Mouse (Mus musculus) MEL (cell line): ENCODE data around the gene Alpk1. TPM values are rescaled to one million over a fixed set of nuclear protein-coding genes. Genes with fewer than 3 reads are reported as not detected.

Source experiments
- DNase-seq: peaks from one replicate; pipeline ENCODE4 v3.0.0; 2011; ENCODE audit warnings: low read depth, low spot score
- H3K27ac ChIP-seq: 2 replicates; pipeline ENCODE4 v1.5.1; 2012; ENCODE audit warnings: low read depth, mild to moderate bottlenecking, control low read depth, low read length, moderate library complexity; ENCODE audit not compliant: control insufficient read depth
- H3K27me3 ChIP-seq, 2 experiments: fragments of 150-350 bp in 1 of 2; sonication (generic) in 1 of 2; 2 replicates each; pipeline ENCODE4 v1.6.1; 2012; ENCODE audit warnings: low read length in 2 of 2, mild to moderate bottlenecking in 2 of 2, improper control_type of control experiment in 1 of 2, moderate library complexity in 1 of 2; ENCODE audit not compliant: insufficient read depth in 2 of 2, control insufficient read depth in 1 of 2
- H3K36me3 ChIP-seq, 2 experiments: 2 replicates each; pipeline ENCODE4 v1.6.1; 2012 to 2014; ENCODE audit warnings: low read length in 2 of 2, improper control_type of control experiment in 1 of 2, inconsistent platforms in 1 of 2, mild to moderate bottlenecking in 1 of 2; ENCODE audit not compliant: insufficient read depth in 2 of 2, control insufficient read depth in 1 of 2
- H3K4me1 ChIP-seq, 2 experiments: fragments of 150-350 bp in 1 of 2; sonication (generic) in 1 of 2; 2 replicates each; pipeline ENCODE4 v1.6.1; 2012; ENCODE audit warnings: low read length in 2 of 2, improper control_type of control experiment in 1 of 2, mild to moderate bottlenecking in 1 of 2; ENCODE audit not compliant: insufficient read depth in 2 of 2, control insufficient read depth in 1 of 2
- H3K4me3 ChIP-seq, 2 experiments: fragments of 150-350 bp in 1 of 2; sonication (generic) in 1 of 2; 2 replicates each; pipeline ENCODE4 v1.5.1; 2012; ENCODE audit warnings: low read depth in 2 of 2, low read length in 2 of 2, mild to moderate bottlenecking in 2 of 2, moderate library complexity in 2 of 2, control low read depth in 1 of 2, improper control_type of control experiment in 1 of 2; ENCODE audit not compliant: control insufficient read depth in 1 of 2, insufficient read depth in 1 of 2
- H3K79me2 ChIP-seq: 2 replicates; pipeline ENCODE4 v1.6.1; 2012; ENCODE audit warnings: mild to moderate bottlenecking, low read length, moderate library complexity; ENCODE audit not compliant: control insufficient read depth, poor library complexity, insufficient read depth
- H3K9ac ChIP-seq: 2 replicates; pipeline ENCODE4 v1.6.1; 2012; ENCODE audit warnings: low read depth, mild to moderate bottlenecking, control low read depth, low read length, moderate library complexity; ENCODE audit not compliant: control insufficient read depth, poor library complexity, severe bottlenecking
- H3K9me3 ChIP-seq: fragments of 150-350 bp; sonication (generic); replicated peaks from 2 replicates; pipeline ENCODE4 v1.6.1; 2012; ENCODE audit warnings: mild to moderate bottlenecking, low read length, improper control_type of control experiment, moderate library complexity; ENCODE audit not compliant: insufficient read depth
- CHD2 ChIP-seq: IDR thresholded peaks from 2 replicates; pipeline ENCODE4 v1.6.1; 2011; ENCODE audit warnings: low read length, improper control_type of control experiment
- ELF1 ChIP-seq: IDR thresholded peaks from 2 replicates; pipeline ENCODE4 v1.6.1; 2014; ENCODE audit warnings: low read depth, mild to moderate bottlenecking, inconsistent platforms, low read length, improper control_type of control experiment, moderate library complexity
- GABPA ChIP-seq: IDR thresholded peaks from 2 replicates; pipeline ENCODE4 v1.6.1; 2012; ENCODE audit warnings: low read depth, mild to moderate bottlenecking, inconsistent platforms, low read length, improper control_type of control experiment, moderate library complexity
- HCFC1 ChIP-seq: IDR thresholded peaks from 2 replicates; pipeline ENCODE4 v1.6.1; 2012; ENCODE audit warnings: low read depth, mild to moderate bottlenecking, inconsistent platforms, low read length, improper control_type of control experiment, moderate library complexity
- MAFK ChIP-seq: IDR thresholded peaks from 2 replicates; pipeline ENCODE4 v1.6.1; 2011; ENCODE audit warnings: low read depth, mild to moderate bottlenecking, low read length, improper control_type of control experiment, borderline replicate concordance
- MAZ ChIP-seq: IDR thresholded peaks from 2 replicates; pipeline ENCODE4 v1.6.1; 2012; ENCODE audit warnings: low read depth, mild to moderate bottlenecking, inconsistent platforms, low read length, improper control_type of control experiment
- MYB ChIP-seq: IDR thresholded peaks from 2 replicates; pipeline ENCODE4 v1.6.1; 2011; ENCODE audit warnings: mild to moderate bottlenecking, low read depth, low read length, improper control_type of control experiment
- MYC ChIP-seq: IDR thresholded peaks from 2 replicates; pipeline ENCODE4 v1.6.1; 2011; ENCODE audit warnings: low read depth, mild to moderate bottlenecking, low read length, improper control_type of control experiment, moderate library complexity
- NELFE ChIP-seq: IDR thresholded peaks from 2 replicates; pipeline ENCODE4 v1.6.1; 2011; ENCODE audit warnings: low read depth, low read length, improper control_type of control experiment
- POLR2A ChIP-seq, 2 experiments: IDR thresholded peaks; 2 replicates each; pipeline ENCODE4 v1.6.1; 2011 to 2012; ENCODE audit warnings: low read length in 2 of 2, mild to moderate bottlenecking in 2 of 2, control low read depth in 1 of 2, improper control_type of control experiment in 1 of 2, low read depth in 1 of 2, moderate library complexity in 1 of 2; ENCODE audit not compliant: control insufficient read depth in 1 of 2, insufficient read depth in 1 of 2, poor library complexity in 1 of 2
- POLR2AphosphoS5 ChIP-seq: IDR thresholded peaks from 2 replicates; pipeline ENCODE4 v1.6.1; 2012; ENCODE audit warnings: low read depth, borderline replicate concordance, mild to moderate bottlenecking, inconsistent platforms, low read length, moderate library complexity, mixed read lengths
- RAD21 ChIP-seq: IDR thresholded peaks from 2 replicates; pipeline ENCODE4 v1.6.1; 2011; ENCODE audit warnings: mild to moderate bottlenecking, low read depth, low read length, improper control_type of control experiment
- RCOR1 ChIP-seq: IDR thresholded peaks from 2 replicates; pipeline ENCODE4 v1.6.1; 2012; ENCODE audit warnings: low read depth, mild to moderate bottlenecking, inconsistent platforms, low read length, improper control_type of control experiment
- SMC3 ChIP-seq: IDR thresholded peaks from 2 replicates; pipeline ENCODE4 v1.6.1; 2011; ENCODE audit warnings: low read depth, low read length, improper control_type of control experiment
- TAL1 ChIP-seq: IDR thresholded peaks from 2 replicates; pipeline ENCODE4 v1.6.1; 2012; ENCODE audit warnings: mild to moderate bottlenecking, inconsistent platforms, low read length, moderate library complexity, mixed read lengths
- USF1 ChIP-seq: IDR thresholded peaks from 2 replicates; pipeline ENCODE4 v1.6.1; 2014; ENCODE audit warnings: low read depth, mild to moderate bottlenecking, inconsistent platforms, low read length, improper control_type of control experiment, moderate library complexity
- ZC3H11A ChIP-seq: IDR thresholded peaks from 2 replicates; pipeline ENCODE4 v1.6.1; 2012; ENCODE audit warnings: low read depth, mild to moderate bottlenecking, inconsistent platforms, low read length, improper control_type of control experiment
- ZMIZ1 ChIP-seq: IDR thresholded peaks from 2 replicates; pipeline ENCODE4 v1.6.1; 2012; ENCODE audit warnings: low read depth, mild to moderate bottlenecking, inconsistent platforms, low read length, improper control_type of control experiment, moderate library complexity
- polyA plus RNA-seq, 2 experiments: library from polyadenylated mRNA; stranded (reverse) in 1 of 2; unstranded in 1 of 2; fragments of >175 nt in 1 of 2; fragments of >200 nt in 1 of 2; gene quantifications; 2 replicates each; pipeline versions ENCODE4 v1.2.1 to v1.2.4; 2012; ENCODE audit warnings: low replicate concordance in 2 of 2, low read depth in 1 of 2; ENCODE audit not compliant: insufficient read length in 2 of 2, insufficient read depth in 1 of 2, missing spikeins in 1 of 2
- total RNA-seq: library from RNA; depleted of rRNA; stranded (reverse); fragments of 300-350 nt; gene quantifications from 2 replicates; pipeline ENCODE4 v1.2.3, GENCODE M21; 2012

Gene Alpk1
- total and polyA plus RNA-seq, 3 experiments: 1.8 to 2.4 TPM; not detected in 1

DNA sequence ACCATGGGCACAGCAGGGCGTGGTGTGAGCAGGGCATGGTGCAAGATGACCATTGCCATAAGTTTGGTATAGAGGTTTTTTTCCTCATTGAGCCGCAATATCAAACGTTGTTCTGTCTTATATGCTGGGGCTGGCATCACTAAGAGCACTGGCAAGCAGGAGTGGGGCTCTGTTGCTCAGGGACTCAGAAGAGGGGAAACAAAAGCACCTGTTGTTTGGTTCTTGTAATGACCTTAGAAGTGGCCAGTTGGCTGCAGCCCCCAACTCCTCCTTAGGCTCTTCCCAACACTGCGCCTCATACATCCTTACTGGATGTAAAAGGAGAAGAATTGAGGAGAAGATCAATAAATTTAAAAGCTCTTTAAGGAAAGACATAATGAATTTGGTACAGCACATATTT is 31.7 kb downstream of the Alpk1 start:
- no peaks in the 10 kb centered on the region for H3K36me3 ChIP-seq
- DNase-seq: no peak
- H3K79me2 ChIP-seq: no peaks in the 10 kb centered on the region
- H3K4me1 ChIP-seq: no peaks in the 10 kb centered on the region
- no peak for TF ChIP-seq ELF1
- no peak for TF ChIP-seq CHD2
- no peak for TF ChIP-seq NELFE
- TF ChIP-seq ZC3H11A: no peak
- no peak for TF ChIP-seq SMC3
- TF ChIP-seq GABPA: no peak
- no peak overlapping the region for H3K27ac ChIP-seq
- H3K9me3 ChIP-seq: no peaks in the 10 kb centered on the region
- H3K9ac ChIP-seq: no peak overlapping the region
- no peaks in the 10 kb centered on the region for H3K27me3 ChIP-seq
- no peak overlapping the region for H3K4me3 ChIP-seq

DNA sequence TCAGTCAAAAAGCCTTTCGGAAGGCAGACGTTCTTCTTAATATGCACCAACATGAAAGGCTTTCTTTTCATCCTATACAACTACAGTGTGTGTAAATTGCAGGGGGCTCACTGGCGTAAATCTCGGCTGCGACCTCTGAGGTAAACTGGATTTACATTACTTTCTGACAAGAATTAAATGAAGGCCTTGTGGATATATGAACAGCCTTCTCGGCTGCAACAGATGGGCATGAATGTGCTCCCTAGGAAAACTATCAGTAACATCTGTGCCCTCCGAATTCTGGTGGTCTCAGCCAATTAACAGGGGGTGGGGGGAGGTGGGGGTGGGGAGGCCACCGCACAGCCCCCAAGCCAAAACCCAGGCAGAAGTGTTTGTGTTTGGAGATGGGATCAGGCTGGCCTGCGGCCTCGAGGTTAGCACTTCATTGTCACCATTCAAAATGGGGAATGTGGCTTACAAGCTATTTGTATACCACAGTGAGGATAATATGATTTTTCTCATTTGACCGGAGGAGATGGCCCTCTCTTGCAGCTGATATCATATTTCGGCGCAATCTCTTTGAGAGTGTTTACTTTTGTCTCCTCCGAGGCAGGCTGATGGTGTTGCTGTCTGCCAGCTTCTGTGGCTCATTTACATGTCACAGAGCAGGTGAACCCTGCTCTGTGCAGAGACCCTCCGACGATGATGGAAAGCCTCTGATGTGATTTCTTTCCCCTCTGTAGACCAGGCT is 34.3 kb downstream of the Alpk1 start:
- Histone ChIP-seq H3K36me3 (no peaks in the 10 kb centered on the region), H3K4me1 (no peaks in the 10 kb centered on the region), H3K4me3 (no peak overlapping the region), H3K9ac (no peak overlapping the region), H3K79me2 (no peaks in the 10 kb centered on the region), H3K27me3 (no peaks in the 10 kb centered on the region), H3K9me3 (no peaks in the 10 kb centered on the region), H3K27ac (no peak overlapping the region; the same call in 1 of the 2 replicates)
- no peak for TF ChIP-seq ZMIZ1
- no peak for DNase-seq

DNA sequence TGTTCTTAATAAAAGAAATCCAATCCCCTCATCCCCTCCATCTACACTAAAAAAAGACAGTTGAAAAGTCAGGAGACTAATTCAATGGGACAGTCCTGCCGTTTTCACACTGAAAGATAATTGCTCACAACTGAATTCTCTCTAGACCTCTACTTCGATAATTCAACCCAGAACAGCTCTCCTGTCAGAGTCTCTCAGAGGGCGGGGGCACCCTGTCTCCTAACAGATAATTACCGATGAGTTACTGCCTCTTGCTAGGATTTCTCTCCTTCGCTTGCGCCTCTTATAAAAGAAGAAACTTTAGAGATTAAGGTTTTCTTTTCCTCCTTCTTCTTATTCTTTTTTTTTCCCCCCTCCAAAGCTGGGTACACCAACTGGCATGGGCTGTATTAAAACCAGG is 34.8 kb downstream of the Alpk1 start:
- Histone ChIP-seq H3K27me3 (no peaks in the 10 kb centered on the region), H3K4me1 (no peaks in the 10 kb centered on the region), H3K36me3 (no peaks in the 10 kb centered on the region), H3K79me2 (no peaks in the 10 kb centered on the region), H3K4me3 (no peak overlapping the region), H3K27ac (no peak overlapping the region; the same call in 1 of the 2 replicates), H3K9ac (no peak overlapping the region), H3K9me3 (no peaks in the 10 kb centered on the region)
- no peak for TF ChIP-seq MYC
- no peak for TF ChIP-seq NELFE
- no peak for TF ChIP-seq MAZ
- TF ChIP-seq POLR2A (IDR thresholded peaks at IDR 0.05; ENCODE audit: control insufficient read depth in 1 of 2, insufficient read depth in 1 of 2, low read depth in 1 of 2, low read length in 2 of 2, poor library complexity in 1 of 2): no peak
- TF ChIP-seq MAFK: no peak
- TF ChIP-seq HCFC1: no peak
- no peak for TF ChIP-seq MYB
- TF ChIP-seq POLR2AphosphoS5: no peak
- no peak for TF ChIP-seq RCOR1
- TF ChIP-seq TAL1: no peak
- TF ChIP-seq RAD21: no peak
- TF ChIP-seq SMC3: no peak
- TF ChIP-seq ZMIZ1: no peak
- no peak for TF ChIP-seq USF1
- no peak for DNase-seq
